Mouse (Mus musculus) brain, embryonic 14.5 days (tissue): ENCODE data around the gene Ackr2.

Source experiments
- CTCF ChIP-seq: fragments of 200-500 bp; IDR thresholded peaks from 2 replicates; pipeline ENCODE4 v1.5.1; 2012; ENCODE audit warnings: inconsistent platforms, mild to moderate bottlenecking, moderate library complexity, borderline replicate concordance; ENCODE audit not compliant: insufficient read depth, insufficient read length; ENCODE audit errors: extremely low read depth
- POLR2A ChIP-seq: fragments of 200-500 bp; IDR thresholded peaks from 2 replicates; pipeline ENCODE4 v1.6.1; 2012; ENCODE audit warnings: mild to moderate bottlenecking, inconsistent platforms, borderline replicate concordance; ENCODE audit not compliant: poor library complexity, insufficient read depth, insufficient read length, severe bottlenecking; ENCODE audit errors: extremely low read depth

GRCm38 (mm10) chr9:121937944-121938355, 39.8 kb downstream of the Ackr2 start:
- no peak for TF ChIP-seq CTCF
- no peak; the same call in 1 of the 2 replicates for TF ChIP-seq POLR2A
